ENCODE assay signal across 8 mouse cellular contexts in the genomic region with DNA sequence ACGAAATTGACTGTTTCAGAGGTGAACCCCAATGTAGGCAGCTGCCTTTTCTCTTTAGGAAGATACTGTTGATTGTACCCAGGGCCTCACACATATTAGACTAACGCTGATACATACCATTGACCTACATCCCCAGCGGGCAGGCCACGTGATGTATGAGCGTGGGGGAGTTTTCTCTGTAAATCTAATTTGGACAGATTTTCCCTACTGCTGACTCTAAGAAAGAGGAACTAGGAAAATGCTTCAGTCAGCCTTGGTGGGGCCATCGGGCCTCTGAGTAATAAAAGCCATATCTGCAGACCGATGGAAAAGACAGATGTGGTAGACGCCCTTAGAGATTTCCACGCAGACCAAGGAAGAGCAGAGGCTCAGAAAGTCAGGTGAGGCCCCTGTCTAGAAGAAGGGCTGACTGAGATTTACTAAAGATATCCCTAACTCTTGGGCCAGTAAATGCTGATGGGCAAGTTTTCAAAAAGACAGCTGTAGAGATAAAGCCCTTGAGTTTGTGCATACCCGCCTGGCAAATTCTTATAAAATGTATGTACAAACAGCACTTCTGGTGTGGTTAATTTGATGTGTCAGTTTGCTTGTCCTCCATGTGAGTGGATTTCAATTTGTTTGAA. TPM values are rescaled to one million over a fixed set of nuclear protein-coding genes. Genes with fewer than 3 reads are reported as not detected.
A peak's percentile ranks its signal among the peaks of the same experiment; 100 is the strongest.
DNase-seq lines count a peak whose midpoint lies in the region; ATAC-seq and TF ChIP-seq lines count a peak whose summit lies in the region.

No protein-coding gene starts in this region.

- H3K27ac ChIP-seq in kidney, adult 2 months (ENCODE audit: insufficient read depth, low read depth, low read length): 0 out of 2 replicates have a peak overlapping the region, but pooled peaks have one; percentile 2
- H3K27ac ChIP-seq in forebrain, postnatal 0 days (ENCODE audit: low read depth, low read length): peak overlapping the region; percentile 69
- H3K27ac ChIP-seq in hindbrain, embryonic 16.5 days (ENCODE audit: low read depth, low read length): peak overlapping the region; percentile 69
- peak overlapping the region; percentile 60 for H3K27ac ChIP-seq in liver, embryonic 16.5 days (ENCODE audit: low read length)

- H3K9me3 ChIP-seq in forebrain, postnatal 0 days (ENCODE audit: low read length): no peaks in the 10 kb centered on the region
- H3K9me3 ChIP-seq in hindbrain, embryonic 16.5 days (ENCODE audit: control insufficient read depth, low read length): no peaks in the 10 kb centered on the region
- no peaks in the 10 kb centered on the region for H3K9me3 ChIP-seq in liver, embryonic 16.5 days (replicated peaks; ENCODE audit: control insufficient read depth, low read length)

- H3K27me3 ChIP-seq in kidney, adult 2 months (replicated peaks; ENCODE audit: control insufficient read depth, insufficient read depth, low read length): no peaks in the 10 kb centered on the region
- no peaks in the 10 kb centered on the region for H3K27me3 ChIP-seq in forebrain, postnatal 0 days (ENCODE audit: insufficient read depth, low read length)
- H3K27me3 ChIP-seq in hindbrain, embryonic 16.5 days (replicated peaks; ENCODE audit: control insufficient read depth, insufficient read depth, low read length): no peaks in the 10 kb centered on the region
- H3K27me3 ChIP-seq in liver, embryonic 16.5 days (ENCODE audit: control insufficient read depth, insufficient read depth, low read depth, low read length): no peaks in the 10 kb centered on the region

- ATAC-seq in forebrain, postnatal 0 days: peak; percentile 21
- peak; percentile 53 for ATAC-seq in hindbrain, embryonic 16.5 days
- peak; percentile 6 for ATAC-seq in liver, embryonic 16.5 days (ENCODE audit: low read depth)
- peak; percentile 54 for ATAC-seq in monocyte, adult 5-6 weeks (replicated peaks; ENCODE audit: insufficient number of reproducible peaks, low FRiP score, low TSS enrichment, poor library complexity, severe bottlenecking)

- TF ChIP-seq POLR2A in kidney, adult 2 months (IDR thresholded peaks at IDR 0.05; ENCODE audit: low read depth, low read length): no peak

- H3K9ac ChIP-seq in forebrain, postnatal 0 days: peak overlapping the region; percentile 69
- H3K9ac ChIP-seq in hindbrain, embryonic 16.5 days (ENCODE audit: low read depth, low read length): peak overlapping the region; percentile 49; the same call in 1 of the 2 replicates
- peak overlapping the region; percentile 46; the same call in 1 of the 2 replicates for H3K9ac ChIP-seq in liver, embryonic 16.5 days (ENCODE audit: low read depth, low read length)

- 40% methylated on average over 10 of the region's 10 CpGs for WGBS in kidney, adult 2 months
- WGBS in forebrain, postnatal 0 days: 81% methylated on average over 10 of the region's 10 CpGs
- WGBS in hindbrain, embryonic 16.5 days: 72% methylated on average over 10 of the region's 10 CpGs
- WGBS in liver, embryonic 16.5 days (ENCODE audit: insufficient replicate concordance): 19% methylated on average over 10 of the region's 10 CpGs

- no peak overlapping the region for H3K4me3 ChIP-seq in kidney, adult 2 months (ENCODE audit: insufficient read depth, low read depth, low read length)
- H3K4me3 ChIP-seq in forebrain, postnatal 0 days (ENCODE audit: low read depth, low read length): peak overlapping the region; percentile 86
- H3K4me3 ChIP-seq in hindbrain, embryonic 16.5 days (ENCODE audit: low read length): peak overlapping the region; percentile 84
- peak overlapping the region; percentile 72 for H3K4me3 ChIP-seq in liver, embryonic 16.5 days (ENCODE audit: low read depth, low read length)

- H3K4me2 ChIP-seq in forebrain, postnatal 0 days (ENCODE audit: low read depth): peak overlapping the region; percentile 66
- peak overlapping the region; percentile 75 for H3K4me2 ChIP-seq in hindbrain, embryonic 16.5 days (ENCODE audit: low read length)
- H3K4me2 ChIP-seq in liver, embryonic 16.5 days (ENCODE audit: low read depth, low read length): peak overlapping the region; percentile 89

- no peaks in the 10 kb centered on the region; the same call in 1 of the 2 replicates for H3K4me1 ChIP-seq in kidney, adult 2 months (ENCODE audit: control insufficient read depth, insufficient read depth, low read length)
- H3K4me1 ChIP-seq in forebrain, postnatal 0 days (ENCODE audit: insufficient read depth): no peaks in the 10 kb centered on the region
- H3K4me1 ChIP-seq in hindbrain, embryonic 16.5 days (ENCODE audit: control insufficient read depth, insufficient read depth, low read depth, low read length): peaks cover 5% of the 10 kb centered on the region
- peaks cover 10% of the 10 kb centered on the region for H3K4me1 ChIP-seq in liver, embryonic 16.5 days (ENCODE audit: control insufficient read depth, low read depth, low read length)

- DNase-seq in kidney, adult 2 months: no peak
- DNase-seq in kidney, adult 11 months: no peak
- DNase-seq in adrenal gland, postnatal 14 days: peak; percentile 36
- no peak for DNase-seq in forebrain, postnatal 0 days
- no peak for DNase-seq in T-cell, adult 2 months (ENCODE audit: low spot score)

- TF ChIP-seq CTCF in kidney, adult 2 months (conservative IDR thresholded peaks at IDR 0.05; ENCODE audit: insufficient read depth, insufficient read length, low read depth, low read length): no peak
- TF ChIP-seq CTCF in forebrain, postnatal 0 days (IDR thresholded peaks at IDR 0.05; ENCODE audit: low read depth): no peak

- no peaks in the 10 kb centered on the region for H3K36me3 ChIP-seq in kidney, adult 2 months (ENCODE audit: control insufficient read depth, insufficient read depth, low read length)
- peaks cover 4% of the 10 kb centered on the region; the same call in 1 of the 2 replicates for H3K36me3 ChIP-seq in forebrain, postnatal 0 days (ENCODE audit: insufficient read depth)
- H3K36me3 ChIP-seq in hindbrain, embryonic 16.5 days (ENCODE audit: control insufficient read depth, insufficient read depth, low read length): no peaks in the 10 kb centered on the region
- no peaks in the 10 kb centered on the region for H3K36me3 ChIP-seq in liver, embryonic 16.5 days (ENCODE audit: control insufficient read depth, insufficient read depth)

RNA-seq across cellular contexts. Expression of a gene that starts 0.7 kb away (rescaled TPM):
- polyA plus RNA-seq in kidney, adult 2 months (2012; rRNA removed): 36.7 and 37.2 TPM in 2 replicates
- 11.5 and 12.1 TPM in 2 replicates for total RNA-seq in adrenal gland, postnatal 14 days (2021)
- total RNA-seq in forebrain, postnatal 0 days (2014; rRNA removed): 11.1 and 11.5 TPM in 2 replicates
- 10.5 and 16.1 TPM in 2 replicates for polyA plus RNA-seq in forebrain, postnatal 0 days (2015; fragmentation: Nextera tagmentation; extraction: Ambion mirVana)
- polyA plus RNA-seq in hindbrain, embryonic 16.5 days (2015; fragmentation: Nextera tagmentation; extraction: Ambion mirVana): 15.6 and 15.8 TPM in 2 replicates
- 4.8 and 5.8 TPM in 2 replicates for polyA plus RNA-seq in liver, embryonic 16.5 days (2015; fragmentation: Nextera tagmentation; extraction: Ambion mirVana)
- total RNA-seq in monocyte, adult 5-6 weeks (2017): 9.0 to 13.2 TPM (median 9.8 TPM) in 3 replicates

RNA-seq across cellular contexts. Expression of a gene that starts 26.8 kb away (rescaled TPM):
- polyA plus RNA-seq in kidney, adult 2 months (2012; rRNA removed): 0.30 and 0.33 TPM in 2 replicates
- 2.2 and 3.5 TPM in 2 replicates for total RNA-seq in adrenal gland, postnatal 14 days (2021)
- total RNA-seq in forebrain, postnatal 0 days (2014; rRNA removed): 1.6 and 3.9 TPM in 2 replicates
- polyA plus RNA-seq in forebrain, postnatal 0 days (2015; fragmentation: Nextera tagmentation; extraction: Ambion mirVana): 0.86 and 1.2 TPM in 2 replicates
- polyA plus RNA-seq in hindbrain, embryonic 16.5 days (2015; fragmentation: Nextera tagmentation; extraction: Ambion mirVana): 0.95 and 2.0 TPM in 2 replicates
- polyA plus RNA-seq in liver, embryonic 16.5 days (2015; fragmentation: Nextera tagmentation; extraction: Ambion mirVana): 0.07 and 0.15 TPM in 2 replicates
- 0.29 TPM in 1 of 3 replicates, not detected in the others for total RNA-seq in monocyte, adult 5-6 weeks (2017)

Comparison
In these comparisons a context has a peak if more than half of its experiments do, and no peak if none do; other contexts are left out.
1. H3K27ac ChIP-seq: peak in every context shown above with its lines; median percentile 69 in forebrain, postnatal 0 days; 69 in hindbrain, embryonic 16.5 days; 60 in liver, embryonic 16.5 days; 2 in kidney, adult 2 months.